Mouse (Mus musculus) spleen, adult 2 months (tissue): ENCODE measurements around the gene Glyctk. TPM values are rescaled to one million over a fixed set of nuclear protein-coding genes. Genes with fewer than 3 reads are reported as not detected.

ENCODE experiments used
- DNase-seq, 2 experiments: peaks; one replicate each; pipeline versions ENCODE4 v3.0.0 to v3.0.0-alpha.2; 2012 to 2021; ENCODE audit warnings: low spot score in 2 of 2, low read depth in 1 of 2
- H3K27ac ChIP-seq: fragments of 200-500 bp; 2 replicates; pipeline ENCODE4 v1.5.1; 2012; ENCODE audit warnings: low read length, inconsistent platforms; ENCODE audit not compliant: insufficient read depth
- H3K27me3 ChIP-seq: fragments of 200-500 bp; 2 replicates; pipeline ENCODE4 v1.6.1; 2012; ENCODE audit warnings: mild to moderate bottlenecking, moderate library complexity, low read length, inconsistent platforms; ENCODE audit not compliant: control insufficient read depth, insufficient read depth
- H3K36me3 ChIP-seq: fragments of 200-500 bp; 2 replicates; pipeline ENCODE4 v1.6.1; 2012; ENCODE audit warnings: mild to moderate bottlenecking, low read length, inconsistent platforms; ENCODE audit not compliant: control insufficient read depth, insufficient read depth
- H3K4me1 ChIP-seq: fragments of 200-500 bp; 2 replicates; pipeline ENCODE4 v1.6.1; 2011; ENCODE audit warnings: inconsistent platforms; ENCODE audit not compliant: control insufficient read depth, insufficient read depth, insufficient read length
- H3K4me3 ChIP-seq: fragments of 200-500 bp; 2 replicates; pipeline ENCODE4 v1.5.1; 2011; ENCODE audit warnings: mild to moderate bottlenecking, inconsistent platforms; ENCODE audit not compliant: insufficient read depth, insufficient read length; ENCODE audit errors: extremely low read depth
- CTCF ChIP-seq: fragments of 200-500 bp; IDR thresholded peaks from 2 replicates; pipeline ENCODE4 v1.5.1; 2011; ENCODE audit warnings: mild to moderate bottlenecking, inconsistent platforms; ENCODE audit not compliant: insufficient read depth, insufficient read length, insufficient replicate concordance; ENCODE audit errors: extremely low read depth
- POLR2A ChIP-seq: fragments of 200-500 bp; IDR thresholded peaks from 2 replicates; pipeline ENCODE4 v1.6.1; 2011; ENCODE audit warnings: low read depth, low read length, inconsistent platforms
- WGBS: fragments of 180-500 bp; shearing (Covaris S2); methylation state at CpG from one replicate; pipeline ENCODE4 v1.1.7; 2018; 5-methylcytosine and 5-hydroxymethylcytosine counted together
- polyA plus RNA-seq: library from polyadenylated mRNA; depleted of rRNA; stranded (reverse); fragments of >200 nt; gene quantifications from 2 replicates; pipeline ENCODE4 v1.2.3, GENCODE M21; 2012; rRNA removed

The Glyctk gene
- 6.5 and 6.9 TPM in 2 replicates for polyA plus RNA-seq

DNA sequence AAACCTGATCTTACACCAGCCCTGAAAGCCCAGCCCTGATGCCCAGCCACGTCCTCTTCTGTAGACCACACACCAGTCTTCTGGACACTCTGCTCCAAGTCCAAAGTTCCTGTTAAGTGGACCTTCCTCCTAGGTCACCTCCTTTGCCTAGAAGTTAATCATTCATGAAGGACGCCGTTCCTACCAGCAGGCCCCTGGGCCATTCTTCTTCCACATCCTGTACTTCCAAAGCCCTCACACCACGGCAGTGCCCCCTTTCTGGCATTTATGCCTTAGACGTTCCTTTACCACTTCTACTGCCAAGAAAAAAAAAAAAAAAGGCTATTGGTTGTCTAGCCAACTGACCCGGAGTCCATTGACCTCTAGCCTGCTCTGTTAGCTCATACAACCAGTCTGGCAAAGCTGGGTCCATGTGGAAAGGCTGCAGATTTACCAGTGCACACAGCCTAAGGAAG lies at the start of gene Glyctk:
Glyctk (minus strand) TSS at position 102 of the 455 bp plus-strand sequence.
- no peaks in the 10 kb centered on the region for H3K36me3 ChIP-seq
- no peaks in the 10 kb centered on the region for H3K4me1 ChIP-seq
- WGBS, result 91% methylated on average over 6 of the region's 6 CpGs
- H3K27me3 ChIP-seq, result no peaks in the 10 kb centered on the region
- TF ChIP-seq CTCF (no peak), POLR2A (no peak)
- H3K4me3 ChIP-seq, result no peak within 1 kb of the TSS
- no peak for DNase-seq
- no peak within 1 kb of the TSS for H3K27ac ChIP-seq

DNA sequence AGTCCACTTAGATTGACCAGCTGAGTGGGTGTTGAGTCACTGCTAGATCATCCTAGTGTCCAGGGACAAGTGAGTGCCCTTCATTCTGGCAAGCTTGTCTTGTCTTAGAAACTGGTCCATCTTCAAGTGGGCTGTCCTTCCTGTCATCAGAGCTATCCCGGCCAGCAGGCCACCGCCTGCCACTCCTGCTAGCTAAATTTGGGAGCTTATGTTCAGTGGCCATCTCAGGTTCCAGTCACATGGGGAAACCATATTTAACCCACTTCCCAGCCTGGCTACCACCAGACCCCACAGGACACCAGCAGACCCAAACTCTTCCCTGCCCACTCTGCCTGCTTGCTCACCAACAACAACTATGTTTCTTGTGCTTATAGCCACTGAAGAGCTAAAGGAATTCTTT lies 48.6 kb upstream of the Glyctk start:
- Histone ChIP-seq H3K4me3 (no peak overlapping the region), H3K36me3 (peaks cover 11% of the 10 kb centered on the region), H3K4me1 (peaks cover 24% of the 10 kb centered on the region), H3K27ac (no peak overlapping the region), H3K27me3 (no peaks in the 10 kb centered on the region)
- WGBS, result 90% methylated on average over 2 of the region's 2 CpGs
- TF ChIP-seq POLR2A (no peak), CTCF (no peak)
- no peak for DNase-seq

DNA sequence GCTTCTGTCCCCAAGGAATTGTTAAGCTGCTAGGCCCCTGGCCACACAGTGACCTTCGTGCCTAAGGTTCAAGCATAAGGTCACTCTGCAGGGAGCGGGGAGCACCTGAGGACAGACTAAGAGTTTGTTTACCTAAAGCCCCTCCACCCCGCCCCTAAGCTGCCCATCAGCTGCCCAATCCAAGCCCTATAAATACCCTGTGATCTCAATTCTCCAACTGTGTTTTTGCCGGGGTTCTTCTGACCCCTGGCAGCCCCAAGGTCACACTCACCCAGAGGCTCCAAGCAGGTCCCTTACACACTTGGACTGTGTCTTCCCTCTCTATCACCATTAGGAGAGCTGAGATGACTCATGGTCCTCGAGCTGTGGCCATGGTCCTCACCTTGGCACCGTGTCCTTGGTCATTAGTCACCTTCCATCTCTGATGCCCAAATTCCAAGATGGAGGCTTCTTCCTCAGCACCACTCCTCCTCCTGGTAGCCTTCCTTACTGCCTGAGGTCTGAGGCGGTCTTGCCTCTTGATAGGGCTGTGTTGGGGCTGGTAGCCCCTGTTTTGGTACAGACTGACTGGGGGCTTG lies 47.9 kb upstream of the Glyctk start:
- peaks cover 11% of the 10 kb centered on the region for H3K36me3 ChIP-seq
- H3K4me3 ChIP-seq, result no peak overlapping the region
- no peak for DNase-seq
- H3K27me3 ChIP-seq, result no peaks in the 10 kb centered on the region
- 85% methylated on average over 7 of the region's 7 CpGs for WGBS
- peaks cover 22% of the 10 kb centered on the region; the same call in 1 of the 2 replicates for H3K4me1 ChIP-seq
- H3K27ac ChIP-seq, result no peak overlapping the region
- TF ChIP-seq CTCF (no peak), POLR2A (no peak)

DNA sequence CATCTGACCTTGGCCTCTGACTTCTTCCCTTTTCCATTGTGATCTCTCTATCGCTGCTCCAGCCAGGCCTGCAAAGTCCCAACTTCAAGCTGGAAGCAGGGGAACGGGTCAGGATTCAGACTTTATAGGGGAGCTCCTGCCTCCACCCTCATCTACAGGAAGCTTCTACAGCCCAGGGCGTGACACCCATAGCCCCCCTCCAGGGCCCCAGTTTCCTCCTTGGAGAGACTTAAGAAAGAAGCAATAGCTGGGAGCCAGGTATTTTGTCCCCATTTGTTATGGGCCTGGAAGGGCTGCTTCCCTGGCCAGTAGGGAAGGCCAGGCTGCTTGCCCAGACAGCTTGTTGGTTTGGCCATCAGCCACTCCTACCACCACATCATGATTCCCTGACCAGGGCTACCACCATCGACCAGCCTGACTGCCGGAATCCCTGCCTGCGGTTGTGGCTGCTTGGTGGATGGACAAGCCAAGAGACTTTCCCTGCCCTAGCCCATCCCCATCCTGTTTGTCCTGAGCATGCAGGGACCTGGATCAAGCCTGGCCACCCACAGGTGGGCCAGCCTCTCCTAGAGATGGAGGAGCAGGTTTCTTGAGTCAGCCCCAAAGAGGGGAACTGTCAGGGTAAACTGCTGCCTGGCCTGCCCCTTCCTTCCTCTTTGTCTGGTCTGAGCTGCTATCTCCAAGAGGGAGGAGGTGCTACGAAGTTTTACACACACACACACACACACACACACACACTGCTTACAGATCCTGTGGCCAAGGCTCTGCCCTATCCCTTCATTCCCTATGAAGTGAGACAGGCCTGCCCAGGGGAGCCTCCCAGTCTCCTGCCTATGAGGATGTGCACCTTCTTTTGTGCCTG lies 46.3 kb upstream of the Glyctk start:
- TF ChIP-seq CTCF (no peak), POLR2A (no peak)
- H3K36me3 ChIP-seq, result peaks cover 9% of the 10 kb centered on the region
- H3K4me1 ChIP-seq, result peaks cover 32% of the 10 kb centered on the region; the same call in 1 of the 2 replicates
- H3K27me3 ChIP-seq, result no peaks in the 10 kb centered on the region
- H3K4me3 ChIP-seq, result peak overlapping the region; percentile 79
- no peak for DNase-seq
- H3K27ac ChIP-seq, result peak overlapping the region; percentile 12
- 24% methylated on average over 7 of the region's 7 CpGs for WGBS

DNA sequence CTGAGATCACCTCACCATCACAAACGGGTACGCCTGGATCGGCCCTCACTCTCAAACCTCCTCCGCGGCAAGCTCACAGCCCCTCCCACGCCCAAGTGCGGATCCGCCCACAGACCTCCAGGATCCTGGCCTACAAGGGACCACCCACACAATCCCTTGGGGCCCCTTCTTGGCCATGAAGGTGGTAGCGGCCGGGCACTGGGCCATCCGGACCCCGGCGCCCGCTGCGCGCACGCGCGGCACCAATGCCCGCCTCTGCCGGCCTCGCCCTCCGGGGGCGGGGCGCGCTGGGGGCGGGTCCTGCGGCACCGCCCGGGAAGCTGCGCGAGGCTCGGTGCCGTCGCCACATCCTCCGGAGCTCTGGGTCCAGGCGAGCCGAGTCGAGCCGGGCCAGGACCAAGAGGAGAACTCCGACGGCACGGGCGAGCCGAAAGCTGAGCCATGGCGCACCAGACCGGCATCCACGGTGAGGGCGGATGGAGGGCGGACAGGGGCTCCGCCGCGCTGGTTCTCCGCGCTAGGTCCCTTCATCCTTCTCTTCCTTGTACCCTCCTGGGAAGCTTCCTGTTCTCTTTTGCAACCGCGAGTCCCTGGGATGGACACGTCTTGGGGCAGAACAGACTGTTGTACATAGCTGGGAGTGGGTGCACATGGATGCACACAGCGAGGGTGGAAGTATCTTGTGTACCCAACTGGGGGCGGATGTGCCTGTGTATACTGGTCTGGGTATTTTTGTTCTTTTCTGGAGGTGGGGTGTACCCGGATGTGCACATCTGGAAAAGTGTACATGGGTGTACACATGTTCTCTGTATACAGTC lies 45.1 kb upstream of the Glyctk start, which contains the start of gene Twf2:
Twf2 (plus strand) TSS at position 290 of the 818 bp plus-strand sequence.
- Histone ChIP-seq H3K27me3 (no peaks in the 10 kb centered on the region), H3K4me1 (peaks cover 39% of the 10 kb centered on the region; the same call in 1 of the 2 replicates), H3K27ac (peak within 1 kb of the TSS; percentile 88), H3K36me3 (peaks cover 4% of the 10 kb centered on the region; the same call in 1 of the 2 replicates), H3K4me3 (peak within 1 kb of the TSS; percentile 79)
- peak; percentile 74 to 88 for DNase-seq
- WGBS, result 1% methylated on average over 57 of the region's 61 CpGs
- TF ChIP-seq POLR2A (peak; percentile 80), CTCF (no peak)

DNA sequence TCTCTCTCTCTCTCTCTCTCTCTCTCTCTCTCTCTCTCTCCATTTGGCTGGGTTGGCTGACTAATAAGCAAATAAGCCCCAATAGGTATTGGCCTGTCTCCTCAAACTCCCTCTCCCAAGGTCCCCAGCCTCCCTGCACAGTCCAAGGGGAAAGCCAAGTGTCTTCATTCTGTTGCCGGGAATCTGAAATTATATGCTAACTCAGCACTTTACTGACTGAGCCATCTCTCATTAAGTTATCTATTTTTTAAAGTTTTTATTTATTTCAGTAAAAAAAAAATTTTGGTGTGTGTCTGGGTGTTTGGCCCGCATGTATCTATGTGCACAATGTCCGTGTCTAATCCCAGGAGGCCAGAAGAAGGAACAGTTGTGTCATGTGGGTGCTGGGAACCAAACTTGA lies 44.0 kb upstream of the Glyctk start:
- Histone ChIP-seq H3K27ac (no peak overlapping the region), H3K36me3 (peaks cover 2% of the 10 kb centered on the region; the same call in 1 of the 2 replicates), H3K4me1 (peaks cover 47% of the 10 kb centered on the region), H3K27me3 (no peaks in the 10 kb centered on the region), H3K4me3 (no peak overlapping the region)
- no peak for DNase-seq
- TF ChIP-seq CTCF (no peak), POLR2A (no peak)
- WGBS, result 86% methylated on average over 3 of the region's 3 CpGs
